Mouse (Mus musculus): ENCODE measurements around the gene Lmo2.

GRCm38 (mm10) chr2:103916069-103916468 is 41.7 kb upstream of the Lmo2 start:
- TF ChIP-seq CTCF (conservative IDR thresholded peaks at IDR 0.05; ENCODE audit: low read length) (no peak), NANOG (IDR thresholded peaks at IDR 0.05; ENCODE audit: borderline replicate concordance, low read length) (no peak), POU5F1 (IDR thresholded peaks at IDR 0.05; ENCODE audit: borderline replicate concordance, low read length) (no peak)

Measured in E14TG2a.4 (cell line).